Mouse (Mus musculus): Measurements from ENCODE around the gene Mrgpre. TPM values are rescaled to one million over a fixed set of nuclear protein-coding genes. Genes with fewer than 3 reads are reported as not detected.

The Mrgpre gene
- total RNA-seq, 2 experiments from 2014 or later = 1.0 to 1.1 TPM

DNA sequence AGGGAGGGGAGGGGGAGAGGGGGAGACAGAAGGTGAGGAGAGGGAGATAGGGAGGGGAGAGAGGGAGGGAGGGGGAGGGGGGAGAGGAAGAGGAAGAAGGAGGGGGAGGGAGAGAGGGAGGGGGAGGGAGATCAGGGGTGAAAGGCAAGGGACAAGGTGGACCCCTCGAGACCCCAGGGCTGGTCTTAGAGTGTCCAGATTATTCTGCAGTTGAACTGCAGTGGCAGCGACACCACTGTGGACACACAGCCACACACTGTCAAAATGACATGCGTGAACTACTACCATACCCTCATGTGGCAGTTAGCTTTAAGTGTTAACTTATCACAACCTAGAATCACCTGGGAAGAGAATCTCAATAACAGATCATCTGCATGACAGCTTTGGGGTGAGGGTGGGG lies 35.3 kb downstream of the Mrgpre start:
- intact Hi-C loops (cut with DNase I; ENCODE audit: low total_unique reads) = loop anchor here (2.0 to 5.0 kb wide), 2 partner anchors 42 to 162 kb away; no protein-coding TSS in a partner anchor
- no peak for DNase-seq

- intact Hi-C loops (cut with DNase I; ENCODE audit: low total_unique reads) = loop anchor here (2.0 to 5.0 kb wide), 2 partner anchors 41 to 161 kb away; no protein-coding TSS in a partner anchor
Measured at GRCm38 (mm10) chr7:143748041-143748868, 36.0 kb downstream of the Mrgpre start.

DNA sequence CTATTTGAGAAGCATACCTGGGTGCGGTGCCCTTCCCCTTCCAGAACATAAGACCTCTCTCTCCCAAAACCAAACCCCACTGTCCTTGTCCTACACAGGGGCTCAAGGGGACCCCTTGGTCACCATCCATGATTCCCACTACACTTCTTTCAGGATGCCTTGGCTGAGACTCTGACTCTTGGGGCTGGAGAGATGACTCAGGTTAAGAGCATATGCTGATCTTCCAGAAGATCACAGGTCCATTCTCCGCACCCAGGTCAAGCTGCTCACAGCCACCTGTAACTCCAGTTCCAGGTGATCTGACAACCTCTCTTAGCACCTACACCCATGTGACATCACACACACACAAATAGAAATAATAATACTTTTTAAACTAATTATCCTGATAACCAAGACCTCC lies 43.6 kb downstream of the Mrgpre start:
- intact Hi-C loops (cut with DNase I; ENCODE audit: low total_unique reads) = no loop called here
- no peak for DNase-seq

More at GRCm38 (mm10) chr7:143748041-143748868, 36.0 kb downstream of the Mrgpre start:
- peak; percentile 84 for DNase-seq

DNA sequence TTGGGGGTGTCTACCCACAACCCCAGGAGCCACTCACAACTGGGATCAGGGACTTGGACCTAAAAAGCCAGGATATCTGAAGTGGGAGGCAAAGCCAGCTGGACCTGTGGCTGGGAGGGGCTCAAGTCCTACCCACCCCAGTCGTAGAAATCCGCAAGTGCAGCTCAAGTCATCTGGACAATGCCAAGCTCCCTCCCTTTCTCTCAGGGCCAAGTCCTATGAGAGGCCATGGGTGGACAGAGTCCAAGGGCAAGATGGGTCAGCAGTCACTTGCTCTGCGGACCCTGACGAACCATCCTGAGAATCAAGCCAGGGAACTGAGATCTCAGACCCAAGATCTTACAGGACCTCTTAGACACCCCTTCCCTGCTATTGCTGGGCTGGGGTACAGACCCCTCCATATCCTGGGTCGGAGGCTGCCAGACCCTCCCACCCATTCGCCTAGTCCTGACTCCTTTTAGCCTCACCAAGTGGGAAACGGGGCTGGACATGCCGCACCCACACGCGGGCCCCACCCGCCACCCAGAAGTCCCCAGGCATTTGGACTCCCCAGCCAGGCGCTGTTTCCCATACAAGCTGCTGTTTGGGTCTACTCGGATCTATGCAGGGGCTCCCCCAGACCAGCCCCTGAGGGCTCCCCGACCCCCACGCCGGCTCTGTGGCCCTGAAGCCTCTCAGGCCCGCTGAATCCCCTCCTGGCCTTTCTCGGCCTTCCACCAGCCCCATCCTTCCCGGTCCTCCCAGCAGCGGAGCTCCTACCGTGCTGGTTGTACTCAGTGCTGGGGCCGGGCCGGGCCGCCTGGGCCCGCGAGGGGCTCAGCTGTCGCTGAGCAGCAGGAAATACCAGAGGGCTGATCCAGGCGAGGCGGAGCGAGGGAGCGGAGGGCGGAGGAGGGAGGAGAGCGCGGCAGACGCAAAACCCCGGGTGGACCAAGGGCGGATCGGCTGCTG lies 44.5 kb downstream of the Mrgpre start:
- peak; percentile 93 for DNase-seq
- intact Hi-C loops (cut with DNase I; ENCODE audit: low total_unique reads) = no loop called here

- intact Hi-C loops (cut with DNase I; ENCODE audit: low total_unique reads) = no loop called here
- DNase-seq = no peak
Measured at GRCm38 (mm10) chr7:143738601-143739006, 45.7 kb downstream of the Mrgpre start.

DNA sequence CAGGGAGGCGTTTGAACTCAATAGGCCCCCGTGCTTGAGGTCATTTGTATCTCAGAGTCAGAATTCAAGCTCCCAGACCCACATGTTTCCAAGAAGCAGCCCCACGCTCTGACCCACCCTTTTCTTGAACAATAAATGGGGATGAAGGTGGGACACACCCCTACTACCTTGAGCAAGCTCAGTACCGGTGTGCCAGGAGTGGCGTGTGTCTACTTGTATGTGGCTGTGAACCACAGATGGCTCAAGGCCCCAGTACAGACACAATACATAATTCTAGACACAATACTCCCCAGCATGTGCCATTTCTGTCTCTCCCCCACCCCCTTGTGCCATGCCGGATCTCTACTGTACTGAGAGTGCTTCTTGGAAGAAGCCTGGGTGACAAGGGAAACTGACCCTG lies 46.1 kb downstream of the Mrgpre start:
- intact Hi-C loops (cut with DNase I; ENCODE audit: low total_unique reads) = no loop called here

DNA sequence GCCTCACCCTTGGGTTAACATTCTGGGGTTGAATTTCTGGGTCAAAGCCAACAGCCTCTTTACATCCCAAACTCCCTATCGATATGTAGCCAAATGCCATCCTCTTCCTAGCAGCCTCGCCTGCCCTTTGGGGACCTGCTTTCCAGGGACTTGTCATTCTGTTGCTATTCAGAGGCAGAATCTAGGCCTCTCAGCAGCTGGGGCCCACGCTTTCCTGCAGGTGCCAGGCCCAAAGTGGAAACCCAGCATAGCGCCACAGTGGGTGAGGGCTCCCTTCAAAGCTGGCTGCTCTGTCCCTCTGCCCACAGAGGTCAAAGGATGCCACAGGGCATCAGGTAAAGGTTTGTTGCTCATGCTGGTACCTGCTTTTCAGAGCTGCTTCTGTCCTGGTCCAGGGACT lies 50.6 kb downstream of the Mrgpre start:
- intact Hi-C loops (cut with DNase I; ENCODE audit: low total_unique reads) = no loop called here
- no peak for DNase-seq

More for the DNA sequence above, 46.1 kb downstream of the Mrgpre start:
- no peak for DNase-seq

GRCm38 (mm10) chr7:143729886-143730285 lies 54.4 kb downstream of the Mrgpre start:
- peak; percentile 37 for DNase-seq
- intact Hi-C loops (cut with DNase I; ENCODE audit: low total_unique reads) = no loop called here

Small RNA genes within 50 kb of the gene (microRNA-seq; reads per million reads assigned to microRNA genes)
- gene Gm22064 = 0 reads per million in 2 experiments

Other genes with a start within 250 kb of the Mrgpre start
- 100 to 1,000 TPM; 158 to 159 TPM for gene Nap1l4, start 235.4 kb downstream of the Mrgpre start, total RNA-seq (2021)
- 10 to 100 TPM; 35.9 to 39.4 TPM for gene Cars, start 184.4 kb downstream of the Mrgpre start, total RNA-seq (2021)
- gene Tnfrsf26, start 155.8 kb downstream of the Mrgpre start, total RNA-seq (2021) = under 1 TPM; 0.31 to 0.44 TPM
- gene Tnfrsf22, start 134.8 kb downstream of the Mrgpre start, total RNA-seq (2021) = 1 to 10 TPM; 1.5 to 3.0 TPM
- gene Tnfrsf23, start 98.6 kb downstream of the Mrgpre start, total RNA-seq (2021) = 1 to 10 TPM; 3.2 to 4.0 TPM
- gene Osbpl5, start 27.5 kb downstream of the Mrgpre start, total RNA-seq (2021) = 10 to 100 TPM; 27.8 to 29.4 TPM
- not detected for gene Mrgprg, start 17.5 kb downstream of the Mrgpre start, total RNA-seq (2021)
- gene Nadsyn1, start 38.3 kb upstream of the Mrgpre start, total RNA-seq (2021) = 1 to 10 TPM; 3.6 to 3.9 TPM
- 1 to 10 TPM; 5.8 to 8.8 TPM for gene Dhcr7, start 38.6 kb upstream of the Mrgpre start, total RNA-seq (2021)
- gene Gm498, start 82.3 kb upstream of the Mrgpre start, total RNA-seq (2021) = not detected
- gene Shank2, start 217.4 kb upstream of the Mrgpre start, total RNA-seq (2021) = under 1 TPM; 0.07 to 0.39 TPM